Mouse (Mus musculus) lung, embryonic 15.5 days (tissue): ENCODE results near the gene Osbpl2. TPM values are rescaled to one million over a fixed set of nuclear protein-coding genes. Genes with fewer than 3 reads are reported as not detected.

Source experiments
- ATAC-seq: fragments of 200-750 bp; cut with Nextera tagmentation; 2 replicates; pipeline ENCODE4 v1.8.0; 2017; ENCODE audit warnings: moderate number of reproducible peaks, borderline replicate concordance; ENCODE audit not compliant: low FRiP score, low TSS enrichment; ENCODE audit errors: extremely low read depth
- H3K27ac ChIP-seq: fragments of 300-500 bp; sonication (generic); 2 replicates; pipeline ENCODE4 v1.5.1; 2015; ENCODE audit warnings: moderate library complexity, mild to moderate bottlenecking, inconsistent platforms
- H3K27me3 ChIP-seq: fragments of 300-500 bp; sonication (generic); 2 replicates; pipeline ENCODE4 v1.6.1; 2015; ENCODE audit warnings: inconsistent platforms
- H3K36me3 ChIP-seq: fragments of 300-500 bp; sonication (generic); 2 replicates; pipeline ENCODE4 v1.6.1; 2015; ENCODE audit warnings: inconsistent platforms
- H3K4me1 ChIP-seq: fragments of 300-500 bp; sonication (generic); 2 replicates; pipeline ENCODE4 v1.6.1; 2015; ENCODE audit warnings: inconsistent platforms
- H3K4me2 ChIP-seq: fragments of 300-500 bp; sonication (generic); 2 replicates; pipeline ENCODE4 v1.6.1; 2015; ENCODE audit warnings: inconsistent platforms, mild to moderate bottlenecking, moderate library complexity
- H3K4me3 ChIP-seq: fragments of 300-500 bp; sonication (generic); 2 replicates; pipeline ENCODE4 v1.5.1; 2015; ENCODE audit warnings: mild to moderate bottlenecking, inconsistent platforms
- H3K9ac ChIP-seq: fragments of 300-500 bp; sonication (generic); 2 replicates; pipeline ENCODE4 v1.6.1; 2015; ENCODE audit warnings: inconsistent platforms
- H3K9me3 ChIP-seq: fragments of 300-500 bp; sonication (generic); 2 replicates; pipeline ENCODE4 v1.6.1; 2016; ENCODE audit warnings: inconsistent platforms
- WGBS: fragments of 180-500 bp; shearing (Covaris S2); methylation state at CpG from one replicate; pipeline ENCODE4 v1.1.7; 2015; 5-methylcytosine and 5-hydroxymethylcytosine counted together
- microRNA-seq: library from miRNA; unstranded; fragments of <30 nt; microRNA quantifications from one replicate; pipeline ENCODE4, GENCODE M21; 2016
- polyA plus RNA-seq: library from polyadenylated mRNA; unstranded; fragments of >200 nt; fragmentation: Nextera tagmentation; extraction: Ambion mirVana; gene quantifications from 2 replicates; pipeline ENCODE4 v1.2.1, GENCODE M21; 2015

The Osbpl2 gene
- polyA plus RNA-seq, 1 experiment from 2014 or later = 32.5 TPM

- no peak overlapping the region for H3K9ac ChIP-seq
- H3K9me3 ChIP-seq = no peaks in the 10 kb centered on the region
- 62% methylated on average over 7 of the region's 7 CpGs for WGBS
- no peaks in the 10 kb centered on the region; the same call in 1 of the 2 replicates for H3K4me1 ChIP-seq
- no peaks in the 10 kb centered on the region for H3K27me3 ChIP-seq
- no peak overlapping the region for H3K27ac ChIP-seq
- peaks cover 14% of the 10 kb centered on the region; the same call in 1 of the 2 replicates for H3K36me3 ChIP-seq
- no peak overlapping the region for H3K4me3 ChIP-seq
- no peak overlapping the region for H3K4me2 ChIP-seq
- ATAC-seq = no peak
These were observed 88.7 kb downstream of the Osbpl2 start for GRCm38 (mm10) chr2:180207840-180208239.

- H3K9me3 ChIP-seq = no peaks in the 10 kb centered on the region
- H3K27me3 ChIP-seq = no peaks in the 10 kb centered on the region
- no peak overlapping the region for H3K9ac ChIP-seq
- H3K4me2 ChIP-seq = no peak overlapping the region
- H3K4me3 ChIP-seq = no peak overlapping the region
- no peaks in the 10 kb centered on the region for H3K4me1 ChIP-seq
- no peak for ATAC-seq
- no peak overlapping the region for H3K27ac ChIP-seq
- 92% methylated on average over 1 of the region's 1 CpGs for WGBS
- peaks cover 14% of the 10 kb centered on the region; the same call in 1 of the 2 replicates for H3K36me3 ChIP-seq
These were observed 89.9 kb downstream of the Osbpl2 start for GRCm38 (mm10) chr2:180208976-180209375.

GRCm38 (mm10) chr2:180212255-180212654, 93.1 kb downstream of the Osbpl2 start:
- H3K27me3 ChIP-seq = no peaks in the 10 kb centered on the region
- ATAC-seq = no peak
- peaks cover 32% of the 10 kb centered on the region for H3K4me1 ChIP-seq
- H3K36me3 ChIP-seq = 0 out of 2 replicates have a peak, but pooled peaks cover 3% of the 10 kb centered on the region
- no peak overlapping the region for H3K27ac ChIP-seq
- H3K4me2 ChIP-seq = no peak overlapping the region
- H3K4me3 ChIP-seq = no peak overlapping the region
- no peak overlapping the region for H3K9ac ChIP-seq
- H3K9me3 ChIP-seq = no peaks in the 10 kb centered on the region
- WGBS = 88% methylated on average over 3 of the region's 3 CpGs

Small RNA genes within 50 kb of the gene (microRNA-seq; reads per million reads assigned to microRNA genes)
- gene Mir7005 = not detected

Other genes with a start within 250 kb of the Osbpl2 start
- 3.4 and 3.7 TPM in 2 replicates for gene Taf4, start 142.7 kb upstream of the Osbpl2 start, polyA plus RNA-seq
- 7.5 and 9.5 TPM in 2 replicates for gene Lsm14b, start 94.3 kb upstream of the Osbpl2 start, polyA plus RNA-seq
- 513 and 529 TPM in 2 replicates for gene Psma7, start 76.9 kb upstream of the Osbpl2 start, polyA plus RNA-seq
- 4.0 and 4.5 TPM in 2 replicates for gene Ss18l1, start 76.8 kb upstream of the Osbpl2 start, polyA plus RNA-seq
- gene Mtg2, start 48.7 kb upstream of the Osbpl2 start, polyA plus RNA-seq = 26.4 and 26.6 TPM in 2 replicates
- gene Hrh3, start 14.8 kb upstream of the Osbpl2 start, polyA plus RNA-seq = not detected in 2 replicates
- 184 and 191 TPM in 2 replicates for gene Adrm1, start 52.2 kb downstream of the Osbpl2 start, polyA plus RNA-seq
- gene Lama5, start 106.6 kb downstream of the Osbpl2 start, polyA plus RNA-seq = 79.0 and 83.2 TPM in 2 replicates
- gene Rps21, start 138.1 kb downstream of the Osbpl2 start, polyA plus RNA-seq = 477 and 524 TPM in 2 replicates
- gene Cables2, start 154.2 kb downstream of the Osbpl2 start, polyA plus RNA-seq = 14.1 and 16.5 TPM in 2 replicates
- 2.3 and 3.1 TPM in 2 replicates for gene Rbbp8nl, start 170.6 kb downstream of the Osbpl2 start, polyA plus RNA-seq
- 26.2 and 27.8 TPM in 2 replicates for gene Gata5, start 215.4 kb downstream of the Osbpl2 start, polyA plus RNA-seq